Mouse (Mus musculus): Measurements from ENCODE around the gene Ippk.

GRCm38 (mm10) chr13:49421606-49421917 lies 513 bp downstream of the Ippk start:
- TF ChIP-seq POLR2A (IDR thresholded peaks at IDR 0.05; ENCODE audit: insufficient read length, low read depth) (no peak), E2F4 (IDR thresholded peaks at IDR 0.05; ENCODE audit: insufficient read depth) (no peak)

All from myocyte (in vitro differentiated cells).